Mouse (Mus musculus) heart, embryonic 15.5 days (tissue): ENCODE data around the gene Rbms3. TPM values are rescaled to one million over a fixed set of nuclear protein-coding genes. Genes with fewer than 3 reads are reported as not detected.

Source experiments
- ATAC-seq: fragments of 200-750 bp; cut with Nextera tagmentation; replicated peaks from 2 replicates; pipeline ENCODE4 v1.8.0; 2017; ENCODE audit warnings: low read depth, moderate TSS enrichment; ENCODE audit not compliant: insufficient number of reproducible peaks, insufficient read depth, low FRiP score
- H3K27ac ChIP-seq: fragments of 300-500 bp; sonication (generic); 2 replicates; pipeline ENCODE4 v1.5.1; 2015; ENCODE audit warnings: mild to moderate bottlenecking, inconsistent platforms
- H3K27me3 ChIP-seq: fragments of 300-500 bp; sonication (generic); 2 replicates; pipeline ENCODE4 v1.6.1; 2015; ENCODE audit warnings: inconsistent platforms
- H3K36me3 ChIP-seq: fragments of 300-500 bp; sonication (generic); 2 replicates; pipeline ENCODE4 v1.6.1; 2015; ENCODE audit warnings: mild to moderate bottlenecking, inconsistent platforms
- H3K4me1 ChIP-seq: fragments of 300-500 bp; sonication (generic); replicated peaks from 2 replicates; pipeline ENCODE4 v1.6.1; 2015; ENCODE audit warnings: inconsistent platforms
- H3K4me2 ChIP-seq: fragments of 300-500 bp; sonication (generic); 2 replicates; pipeline ENCODE4 v1.6.1; 2015; ENCODE audit warnings: inconsistent platforms, mild to moderate bottlenecking, moderate library complexity
- H3K4me3 ChIP-seq: fragments of 300-500 bp; sonication (generic); 2 replicates; pipeline ENCODE4 v1.5.1; 2015; ENCODE audit warnings: mild to moderate bottlenecking, inconsistent platforms
- H3K9ac ChIP-seq: fragments of 300-500 bp; sonication (generic); 2 replicates; pipeline ENCODE4 v1.6.1; 2015; ENCODE audit warnings: mild to moderate bottlenecking, inconsistent platforms
- H3K9me3 ChIP-seq: fragments of 300-500 bp; sonication (generic); replicated peaks from 2 replicates; pipeline ENCODE4 v1.6.1; 2016; ENCODE audit warnings: inconsistent platforms
- WGBS: fragments of 180-500 bp; shearing (Covaris S2); methylation state at CpG from one replicate; pipeline ENCODE4 v1.1.7; 2015; ENCODE audit warnings: mixed read lengths; 5-methylcytosine and 5-hydroxymethylcytosine counted together
- polyA plus RNA-seq: library from polyadenylated mRNA; unstranded; fragments of >200 nt; fragmentation: Nextera tagmentation; extraction: Ambion mirVana; gene quantifications from 2 replicates; pipeline ENCODE4 v1.2.1, GENCODE M21; 2015

The Rbms3 gene
- polyA plus RNA-seq, 1 experiment from 2014 or later, result 36.5 TPM

- Histone ChIP-seq H3K9me3 (no peaks in the 10 kb centered on the region), H3K27ac (peak overlapping the region; percentile 43; the same call in 1 of the 2 replicates)
- WGBS, result 38% methylated on average over 2 of the region's 2 CpGs
These were observed 717.8 kb downstream of the Rbms3 start for GRCm38 (mm10) chr9:116911781-116912492.

DNA sequence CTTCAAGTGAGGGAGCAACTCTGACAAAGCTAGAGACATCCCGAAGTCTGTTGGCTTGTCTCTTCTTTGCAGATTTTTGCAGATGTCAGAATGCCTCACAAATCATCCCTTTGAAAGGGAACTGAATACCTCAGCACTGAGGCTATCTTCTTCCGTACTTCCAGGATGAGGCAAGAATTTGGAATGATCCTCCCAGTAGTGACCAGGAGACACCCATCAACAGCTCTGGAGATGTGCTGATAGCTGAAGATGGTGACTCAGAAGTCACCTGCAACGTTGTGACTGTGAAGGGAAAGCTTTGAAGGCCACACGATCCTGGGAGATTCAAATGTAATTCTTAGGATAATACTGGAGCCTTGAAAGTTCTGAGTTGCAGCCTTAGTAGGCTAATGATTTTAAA is 720.2 kb downstream of the Rbms3 start:
- Histone ChIP-seq H3K27me3 (no peaks in the 10 kb centered on the region), H3K36me3 (no peaks in the 10 kb centered on the region), H3K27ac (no peak overlapping the region), H3K9ac (no peak overlapping the region), H3K4me2 (no peak overlapping the region), H3K9me3 (no peaks in the 10 kb centered on the region), H3K4me1 (peaks cover 6% of the 10 kb centered on the region; the same call in 1 of the 2 replicates), H3K4me3 (no peak overlapping the region)
- ATAC-seq, result no peak
- 58% methylated on average over 4 of the region's 4 CpGs for WGBS

More at GRCm38 (mm10) chr9:116911781-116912492, 717.8 kb downstream of the Rbms3 start:
- no peak overlapping the region for H3K4me3 ChIP-seq
- no peak overlapping the region for H3K4me2 ChIP-seq
- H3K9ac ChIP-seq, result no peak overlapping the region
- no peaks in the 10 kb centered on the region for H3K36me3 ChIP-seq
- no peak for ATAC-seq
- H3K4me1 ChIP-seq, result peaks cover 6% of the 10 kb centered on the region; the same call in 1 of the 2 replicates
- H3K27me3 ChIP-seq, result no peaks in the 10 kb centered on the region

- H3K9me3 ChIP-seq, result no peaks in the 10 kb centered on the region
- ATAC-seq, result no peak
- no peak overlapping the region for H3K4me3 ChIP-seq
- no peak overlapping the region for H3K27ac ChIP-seq
- H3K36me3 ChIP-seq, result no peaks in the 10 kb centered on the region
- no peaks in the 10 kb centered on the region; the same call in 1 of the 2 replicates for H3K4me1 ChIP-seq
- H3K27me3 ChIP-seq, result no peaks in the 10 kb centered on the region
- WGBS, result 64% methylated on average over 4 of the region's 4 CpGs
- no peak overlapping the region for H3K4me2 ChIP-seq
- H3K9ac ChIP-seq, result no peak overlapping the region
These were observed 722.8 kb downstream of the Rbms3 start for GRCm38 (mm10) chr9:116906955-116907354.

DNA sequence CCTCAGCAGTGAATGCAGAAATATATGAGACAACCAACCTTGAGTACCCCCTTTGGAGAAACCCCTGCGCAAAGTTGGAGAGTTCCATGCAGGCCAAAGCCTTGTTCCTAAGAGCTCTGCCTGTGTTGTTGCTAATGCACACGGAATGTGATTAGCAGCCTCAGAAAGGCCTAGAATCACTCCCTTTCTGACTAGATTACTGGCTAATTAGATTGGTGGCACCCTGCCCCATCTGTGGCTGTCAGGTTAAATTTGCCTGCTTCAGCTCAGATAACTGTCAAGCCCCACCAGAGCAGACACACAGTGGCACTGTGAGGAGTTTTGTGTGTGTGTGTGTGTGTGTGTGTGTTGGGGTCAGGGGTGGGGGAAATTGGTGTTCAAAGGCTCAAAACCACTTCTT is 724.1 kb downstream of the Rbms3 start:
- H3K36me3 ChIP-seq, result no peaks in the 10 kb centered on the region
- no peak; the same call in 1 of the 2 replicates for ATAC-seq
- H3K4me2 ChIP-seq, result no peak overlapping the region
- no peaks in the 10 kb centered on the region for H3K9me3 ChIP-seq
- H3K9ac ChIP-seq, result no peak overlapping the region
- no peak overlapping the region for H3K27ac ChIP-seq
- H3K4me3 ChIP-seq, result no peak overlapping the region
- 67% methylated on average over 2 of the region's 2 CpGs for WGBS
- no peaks in the 10 kb centered on the region; the same call in 1 of the 2 replicates for H3K4me1 ChIP-seq
- no peaks in the 10 kb centered on the region for H3K27me3 ChIP-seq

DNA sequence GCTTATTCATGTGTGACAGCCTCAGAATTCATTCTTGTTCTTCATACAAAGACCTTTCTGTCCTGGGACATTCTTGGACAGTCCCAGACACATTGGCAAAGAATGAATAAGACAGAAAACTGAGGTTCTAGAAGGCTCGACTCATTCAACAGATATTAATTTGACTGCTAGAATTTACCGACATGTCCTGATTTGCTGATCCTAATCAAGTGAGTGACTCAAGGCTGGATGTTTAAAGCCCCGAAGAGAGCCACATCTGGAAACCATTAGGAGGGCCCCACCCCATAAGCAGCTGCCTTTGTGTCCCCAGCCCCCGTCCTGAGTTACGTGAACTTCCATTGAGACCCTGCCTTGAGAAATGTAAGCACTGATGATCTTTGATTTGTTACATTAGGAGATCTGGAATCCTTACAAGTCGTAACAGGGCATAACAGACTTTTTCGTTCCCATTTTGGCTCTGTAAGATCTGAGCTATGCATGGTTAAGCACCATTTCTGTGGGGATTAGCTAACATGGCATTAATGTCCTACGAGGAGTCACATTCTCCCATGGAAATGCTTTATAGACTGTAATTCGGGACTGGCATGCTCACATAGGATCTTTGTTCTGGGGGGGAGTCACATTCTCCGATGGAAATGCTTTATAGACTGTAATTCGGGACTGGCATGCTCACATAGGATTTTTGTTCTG is 726.3 kb downstream of the Rbms3 start:
- Histone ChIP-seq H3K4me3 (no peak overlapping the region), H3K36me3 (no peaks in the 10 kb centered on the region), H3K9ac (no peak overlapping the region), H3K4me1 (no peaks in the 10 kb centered on the region; the same call in none of the 2 replicates), H3K27me3 (no peaks in the 10 kb centered on the region), H3K27ac (no peak overlapping the region), H3K4me2 (no peak overlapping the region), H3K9me3 (no peaks in the 10 kb centered on the region)
- ATAC-seq, result no peak
- 65% methylated on average over 11 of the region's 11 CpGs for WGBS

DNA sequence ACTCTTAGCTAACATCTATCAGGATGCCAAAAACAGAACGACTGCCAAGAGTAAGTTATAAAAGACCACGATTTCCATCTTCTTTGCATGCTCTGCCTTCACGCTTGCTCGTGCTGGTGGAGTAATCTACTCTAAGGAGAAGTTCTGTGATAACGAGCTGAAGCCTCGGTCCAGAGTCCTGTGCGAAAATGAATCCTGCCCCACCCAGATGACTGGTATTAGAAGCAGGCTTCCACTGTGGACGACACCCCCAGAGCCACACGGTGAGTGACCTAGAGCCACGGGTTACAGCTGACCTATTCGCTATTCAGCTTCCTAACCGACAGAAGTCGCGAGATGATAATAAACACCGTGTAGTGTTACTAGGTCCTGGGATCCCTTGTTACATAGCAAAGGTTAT is 730.3 kb downstream of the Rbms3 start:
- WGBS, result 57% methylated on average over 15 of the region's 15 CpGs
- no peak for ATAC-seq
- Histone ChIP-seq H3K36me3 (no peaks in the 10 kb centered on the region), H3K4me3 (no peak overlapping the region), H3K9me3 (no peaks in the 10 kb centered on the region), H3K4me1 (no peaks in the 10 kb centered on the region; the same call in none of the 2 replicates), H3K27me3 (no peaks in the 10 kb centered on the region), H3K27ac (no peak overlapping the region), H3K9ac (no peak overlapping the region), H3K4me2 (no peak overlapping the region)

DNA sequence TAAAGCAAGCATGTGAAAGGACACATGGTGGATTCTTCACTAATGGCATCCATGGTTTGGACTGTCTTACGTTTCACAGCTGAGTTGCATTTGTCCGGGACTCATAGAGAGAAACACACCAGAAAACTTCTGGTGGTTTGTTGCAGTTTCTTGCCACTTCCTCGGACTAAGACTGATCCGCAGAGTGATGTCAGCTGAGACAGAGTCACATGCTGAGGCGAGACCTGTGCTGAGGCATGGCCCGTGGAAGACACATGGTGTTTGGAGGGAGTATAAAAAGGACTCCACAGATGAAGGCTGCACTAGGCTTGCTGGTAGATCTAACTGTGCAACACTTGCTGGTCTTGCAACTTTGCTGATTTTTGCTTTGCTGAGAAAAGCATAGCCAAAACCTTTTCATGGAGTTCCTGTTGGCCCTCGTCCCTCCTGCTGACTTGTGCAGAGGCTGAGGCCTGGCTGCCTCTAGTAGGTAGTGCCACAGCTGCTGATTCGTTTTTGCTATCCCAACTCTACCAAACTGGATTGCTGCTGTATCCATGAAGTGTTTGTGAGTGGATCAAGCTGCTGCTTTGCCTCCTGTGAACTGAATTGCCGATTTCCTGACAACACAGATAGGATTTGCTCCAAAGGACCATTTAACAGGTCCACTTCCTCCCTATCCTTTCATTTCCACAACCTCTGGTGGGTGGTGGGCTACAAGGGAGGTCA is 742.6 kb downstream of the Rbms3 start:
- H3K27me3 ChIP-seq, result no peaks in the 10 kb centered on the region
- 0 out of 2 replicates have a peak, but pooled peaks cover 2% of the 10 kb centered on the region for H3K4me1 ChIP-seq
- H3K27ac ChIP-seq, result no peak overlapping the region
- no peaks in the 10 kb centered on the region for H3K9me3 ChIP-seq
- H3K4me2 ChIP-seq, result no peak overlapping the region
- H3K36me3 ChIP-seq, result no peaks in the 10 kb centered on the region
- H3K9ac ChIP-seq, result no peak overlapping the region
- ATAC-seq, result no peak
- H3K4me3 ChIP-seq, result no peak overlapping the region
- WGBS, result 74% methylated on average over 9 of the region's 9 CpGs

- Histone ChIP-seq H3K4me3 (no peak overlapping the region), H3K9ac (no peak overlapping the region), H3K36me3 (no peaks in the 10 kb centered on the region), H3K4me2 (no peak overlapping the region), H3K4me1 (peaks cover 4% of the 10 kb centered on the region), H3K27me3 (no peaks in the 10 kb centered on the region), H3K27ac (no peak overlapping the region), H3K9me3 (no peaks in the 10 kb centered on the region)
- ATAC-seq, result no peak
- 40% methylated on average over 5 of the region's 5 CpGs for WGBS
These were observed 744.1 kb downstream of the Rbms3 start for GRCm38 (mm10) chr9:116885617-116886016.

DNA sequence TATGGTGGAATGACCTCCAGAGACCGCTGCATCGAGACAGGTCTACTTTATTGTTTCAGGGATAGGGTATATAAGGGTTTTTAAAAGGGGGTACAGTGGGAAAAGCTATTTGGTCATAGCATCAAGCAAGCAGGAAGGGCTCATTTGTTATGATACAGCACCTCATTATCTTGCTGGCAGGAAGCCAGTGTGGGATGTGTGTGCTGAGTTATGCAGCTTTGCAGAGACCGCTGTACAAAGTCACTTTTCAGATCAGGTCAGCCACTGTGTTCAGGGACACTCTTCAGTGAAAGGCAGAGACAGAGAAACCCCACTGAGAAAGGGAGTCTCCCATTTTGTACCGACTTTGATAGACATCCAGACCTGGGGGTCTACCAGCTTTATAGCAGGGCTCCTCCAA is 749.2 kb downstream of the Rbms3 start:
- Histone ChIP-seq H3K27ac (peak overlapping the region; percentile 76), H3K9ac (no peak overlapping the region), H3K9me3 (no peaks in the 10 kb centered on the region), H3K4me1 (peaks cover 13% of the 10 kb centered on the region), H3K4me2 (no peak overlapping the region), H3K27me3 (no peaks in the 10 kb centered on the region), H3K36me3 (no peaks in the 10 kb centered on the region), H3K4me3 (no peak overlapping the region)
- WGBS, result 38% methylated on average over 4 of the region's 4 CpGs
- ATAC-seq, result peak; percentile 58; the same call in 1 of the 2 replicates

GRCm38 (mm10) chr9:116879600-116880457 is 749.9 kb downstream of the Rbms3 start:
- no peak overlapping the region for H3K9ac ChIP-seq
- H3K4me1 ChIP-seq, result peaks cover 11% of the 10 kb centered on the region
- no peaks in the 10 kb centered on the region for H3K9me3 ChIP-seq
- WGBS, result 51% methylated on average over 10 of the region's 10 CpGs
- H3K4me2 ChIP-seq, result no peak overlapping the region
- H3K36me3 ChIP-seq, result no peaks in the 10 kb centered on the region
- no peaks in the 10 kb centered on the region for H3K27me3 ChIP-seq
- peak overlapping the region; percentile 76 for H3K27ac ChIP-seq
- ATAC-seq, result 0 out of 2 replicates have a peak, but pooled peaks have one; percentile 43
- H3K4me3 ChIP-seq, result no peak overlapping the region
